Mouse (Mus musculus) spleen, postnatal 36 days (tissue): Measurements from ENCODE around the gene Olfr2.

Experiments used
- DNase-seq, 2 experiments: peaks; one replicate each; pipeline ENCODE4 v3.0.0; 2022; ENCODE audit warnings: low spot score in 2 of 2, mixed read lengths in 1 of 2

Olfr2 gene

GRCm38 (mm10) chr7:107005972-107006371 lies at the start of gene Olfr2:
Gene Olfr2 (minus strand): TSS chr7:107006072.
- no peak for DNase-seq

DNA sequence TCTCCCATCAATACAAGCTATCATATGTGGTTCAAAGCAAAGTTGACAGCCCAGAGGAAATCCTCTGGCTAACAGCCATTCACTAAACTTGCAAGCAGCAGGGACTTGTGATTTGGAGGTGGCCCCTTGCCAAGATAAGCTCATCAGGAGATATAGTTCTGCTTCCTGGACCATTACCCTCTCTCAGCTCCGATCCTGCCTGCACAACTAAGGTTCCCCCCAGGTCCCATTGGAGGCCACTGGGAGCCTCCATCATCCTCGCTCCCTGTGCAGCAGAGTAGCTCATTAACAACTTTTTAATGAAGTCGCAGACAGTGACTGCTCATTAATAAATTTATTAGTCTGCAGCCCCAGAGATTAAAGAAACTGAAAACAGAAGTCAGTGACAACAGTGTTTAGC lies 41.7 kb upstream of the Olfr2 start:
- no peak for DNase-seq

DNA sequence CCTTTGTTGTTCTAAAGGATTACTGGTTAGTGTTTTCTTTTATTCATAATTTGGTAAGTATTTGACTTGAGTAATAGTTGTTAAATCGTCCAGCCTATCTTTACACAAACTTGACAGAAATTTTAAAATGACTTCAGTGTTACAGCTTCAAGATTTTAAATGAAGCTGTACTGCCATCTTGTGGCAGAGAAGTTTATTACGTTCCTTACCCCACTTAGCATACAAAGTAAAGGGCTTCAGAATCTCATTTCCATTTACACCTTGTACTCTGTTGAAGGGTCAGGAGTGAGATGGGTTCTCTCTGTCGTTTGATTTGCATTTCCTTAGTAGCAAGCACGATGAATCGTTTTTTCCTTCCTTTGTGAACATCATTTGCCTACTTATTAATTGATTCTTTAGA lies 40.0 kb upstream of the Olfr2 start:
- peak in 1 of 2 experiments; percentile 24 for DNase-seq

GRCm38 (mm10) chr7:107044407-107044806 lies 38.5 kb upstream of the Olfr2 start:
- DNase-seq, result peak in 1 of 2 experiments; percentile 6

DNA sequence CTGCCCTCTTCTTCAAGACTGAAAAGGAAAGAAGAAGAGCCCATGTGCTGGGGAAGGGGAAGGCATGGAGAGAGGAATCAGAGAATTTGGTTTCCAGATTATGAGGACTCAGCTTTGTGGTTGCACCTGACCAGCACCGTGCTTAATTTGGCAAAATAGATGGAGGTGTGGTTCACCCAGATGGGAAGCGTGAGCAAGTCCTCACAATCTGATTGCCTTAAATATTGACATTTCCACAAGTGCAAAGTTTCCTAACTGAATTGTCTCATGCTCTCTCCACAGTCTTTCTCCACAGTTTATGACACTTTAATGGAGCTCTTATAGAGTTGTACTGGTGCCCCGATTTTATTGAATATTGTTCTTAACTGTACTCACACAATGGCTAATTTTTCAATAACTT lies 37.3 kb upstream of the Olfr2 start:
- DNase-seq, result no peak

DNA sequence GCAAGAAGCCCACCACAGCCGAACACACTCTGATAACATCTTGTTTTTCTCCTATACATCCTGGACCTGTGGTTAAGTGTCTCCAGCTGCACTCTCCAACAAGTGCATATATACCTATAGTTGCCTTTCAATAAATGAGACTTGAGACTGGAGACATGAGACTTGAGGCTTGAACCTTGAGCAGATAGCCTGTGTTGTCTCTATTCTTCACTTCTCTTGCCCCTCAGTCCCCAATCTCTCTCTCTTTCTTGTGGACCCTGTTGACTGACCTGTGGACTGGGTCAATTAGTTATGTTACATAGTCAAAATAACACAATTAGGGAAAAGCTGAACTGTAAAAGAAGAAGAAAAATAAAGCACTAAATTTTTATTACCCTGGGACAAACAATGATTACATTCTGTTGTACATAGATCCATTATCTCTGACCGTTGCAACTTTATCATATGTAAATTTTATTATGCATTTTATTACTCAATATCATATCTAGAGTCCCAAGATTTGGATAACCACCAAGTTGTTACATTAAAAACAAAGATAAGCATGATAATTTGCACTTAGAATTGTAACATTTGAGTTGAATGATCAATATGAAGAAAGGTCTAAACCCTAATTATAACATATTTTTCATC lies 34.2 kb upstream of the Olfr2 start:
- no peak for DNase-seq

DNA sequence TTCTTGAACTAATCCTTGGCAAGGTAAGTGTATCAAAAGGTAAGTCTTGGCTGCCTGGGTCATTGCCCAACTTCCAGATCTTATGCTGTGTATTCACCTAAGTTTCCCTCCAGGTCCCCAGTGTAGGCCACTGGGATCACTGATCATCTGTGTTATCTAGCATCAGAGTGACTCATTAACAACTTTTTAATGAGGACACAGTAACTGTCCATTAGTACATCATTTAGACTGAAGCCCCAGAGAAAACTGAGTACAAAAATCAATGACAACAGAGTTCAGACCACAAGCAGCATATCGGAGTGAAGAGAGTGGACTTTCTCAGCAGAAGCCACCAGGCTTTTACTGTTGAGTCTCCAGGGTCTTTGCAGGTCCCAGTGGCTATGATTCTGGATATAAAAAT lies 25.0 kb upstream of the Olfr2 start, which contains the start of gene Olfr713:
TSS of gene Olfr713 (plus strand) at position 301 of the 400 bp plus-strand sequence.
- no peak for DNase-seq

- no peak for DNase-seq
These were observed 1.7 kb downstream of the Olfr2 start for GRCm38 (mm10) chr7:107004169-107004568.

DNA sequence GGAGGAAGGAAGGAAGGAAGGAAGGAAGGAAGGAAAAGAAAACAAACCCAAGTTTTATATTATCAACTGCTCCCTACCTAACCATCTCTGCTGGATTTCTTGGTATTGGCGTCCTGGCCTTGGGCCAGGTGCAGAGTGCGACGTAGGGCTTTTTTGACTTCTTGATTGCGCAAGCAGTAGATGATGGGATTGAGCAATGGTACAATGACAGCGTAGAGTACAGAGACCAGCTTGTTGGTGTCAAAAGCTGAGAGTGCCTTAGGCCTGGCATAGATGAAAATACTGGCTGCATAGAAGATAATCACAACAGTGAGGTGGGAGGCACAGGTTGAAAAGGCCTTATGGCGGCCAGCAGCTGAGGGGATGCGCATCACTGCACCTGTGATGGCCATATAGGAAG lies 5.1 kb downstream of the Olfr2 start:
- no peak for DNase-seq

DNA sequence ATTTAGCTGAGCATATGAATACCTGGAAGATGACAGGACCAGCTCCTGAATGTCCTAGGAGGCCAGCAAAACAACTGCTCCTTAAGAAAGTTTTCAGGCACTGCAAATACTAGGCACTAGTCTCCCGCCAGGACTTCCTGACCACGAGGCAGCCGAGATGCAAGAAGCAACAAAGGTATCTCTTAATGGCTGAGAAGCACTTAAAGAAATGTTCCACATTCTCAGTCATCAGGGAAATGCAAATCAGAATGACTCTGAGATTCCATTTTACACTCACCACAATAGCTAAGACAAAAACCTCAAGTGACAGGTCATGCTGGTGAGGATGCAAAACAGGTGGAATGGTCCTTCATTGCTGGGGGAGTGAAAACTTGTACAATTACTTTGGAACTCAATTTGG lies 20.6 kb downstream of the Olfr2 start:
- no peak for DNase-seq

- no peak for DNase-seq
These were observed 30.5 kb downstream of the Olfr2 start, which contains the start of gene Olfr711 for GRCm38 (mm10) chr7:106975353-106975752. Gene Olfr711 (minus strand): TSS chr7:106975453.

DNA sequence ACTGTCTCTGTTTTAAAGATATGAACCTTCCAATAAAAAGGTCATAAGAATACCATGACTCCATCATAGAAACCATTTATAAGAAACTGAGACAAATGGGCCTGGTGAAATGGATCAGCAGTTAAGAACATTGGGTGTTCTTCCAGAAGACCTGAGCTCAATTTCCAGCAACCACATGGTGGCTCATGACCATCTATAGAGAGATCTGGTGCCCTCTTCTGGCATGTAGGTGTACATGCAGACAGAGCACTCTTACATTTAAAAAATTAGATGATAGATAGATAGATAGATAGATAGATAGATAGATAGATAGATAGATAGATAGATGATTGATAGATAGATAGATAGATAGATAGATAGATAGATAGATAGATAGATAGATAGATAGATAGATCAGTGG lies 38.4 kb downstream of the Olfr2 start:
- peak in 1 of 2 experiments; percentile 5 for DNase-seq

DNA sequence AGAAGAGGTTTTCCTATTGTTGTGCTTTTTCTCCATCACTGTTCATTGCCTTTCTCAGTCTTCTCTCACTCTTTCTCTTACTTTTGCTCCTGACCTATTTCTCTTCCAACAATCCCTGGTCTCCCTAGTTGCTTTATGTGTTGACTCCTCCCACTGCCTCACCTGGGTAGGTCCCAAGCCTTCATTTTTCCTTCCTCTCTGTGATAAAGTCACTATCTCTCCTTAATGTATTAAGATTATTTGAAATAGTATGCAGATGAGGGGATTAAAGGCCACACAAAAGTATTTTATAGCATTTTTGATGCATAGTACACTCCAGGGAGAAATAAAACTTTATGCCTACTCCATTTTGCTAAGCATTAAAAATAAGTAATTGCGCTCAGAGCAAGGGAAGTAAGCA lies 42.0 kb downstream of the Olfr2 start, which contains the start of gene Olfr6:
TSS of gene Olfr6 (minus strand) at position 101 of the 400 bp plus-strand sequence.
- DNase-seq, result no peak

DNA sequence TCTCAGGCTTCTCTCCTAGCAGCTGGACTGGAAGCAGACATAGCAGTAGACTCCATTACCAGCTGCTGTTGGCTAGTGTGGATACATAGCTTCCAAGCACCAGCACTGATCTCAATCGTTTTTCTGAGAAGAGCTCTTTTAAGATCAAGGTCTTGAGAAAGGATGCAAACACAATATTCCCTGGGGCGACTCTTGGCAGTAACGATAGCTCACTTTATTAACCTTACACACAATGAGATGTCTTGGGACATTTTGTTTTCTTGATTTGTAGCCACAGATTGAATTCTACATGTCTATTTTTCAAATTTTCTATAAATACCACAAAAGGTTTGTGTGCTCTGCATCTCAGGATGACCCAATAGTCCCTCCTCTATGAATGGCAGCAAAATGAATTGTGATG lies 57.7 kb downstream of the Olfr2 start, which contains the start of gene Olfr710:
TSS of gene Olfr710 (minus strand) at position 101 of the 400 bp plus-strand sequence.
- no peak for DNase-seq
